ENCODE assay signal across 8 mouse cellular contexts in genomic region chr4:151604481-151604880, GRCm38 (mm10).
DNase-seq lines count a peak whose midpoint lies in the region; ATAC-seq lines count a peak whose summit lies in the region.

No protein-coding gene starts in this region.

- DNase-seq in Muller cell, postnatal 12 days (ENCODE audit: inconsistent ontology term) = peak; percentile 86
- DNase-seq in adrenal gland, postnatal 36 days = peak; percentile 87 to 89
- DNase-seq in gastrocnemius, adult 8-10 months (ENCODE audit: low spot score in 2 of 2) = peak; percentile 53 to 59
- DNase-seq in left cerebral cortex, adult 18-20 months (ENCODE audit: low spot score in 2 of 2) = peak; percentile 14 to 17
- no peak for DNase-seq in MN1 (ENCODE audit: low spot score)

- H3K4me1 ChIP-seq in hindbrain, embryonic 16.5 days (ENCODE audit: control insufficient read depth, insufficient read depth, low read depth, low read length) = peaks cover 4% of the 10 kb centered on the region
- H3K4me1 ChIP-seq in stomach, embryonic 16.5 days (ENCODE audit: control insufficient read depth, insufficient read depth, low read length) = no peaks in the 10 kb centered on the region

- no peak overlapping the region for H3K27ac ChIP-seq in hindbrain, embryonic 16.5 days (ENCODE audit: low read depth, low read length)
- no peak overlapping the region for H3K27ac ChIP-seq in stomach, embryonic 16.5 days (ENCODE audit: low read length)

- no peak overlapping the region for H3K4me3 ChIP-seq in hindbrain, embryonic 16.5 days (ENCODE audit: low read length)
- H3K4me3 ChIP-seq in stomach, embryonic 16.5 days (replicated peaks; ENCODE audit: low read length) = no peak overlapping the region

- H3K27me3 ChIP-seq in hindbrain, embryonic 16.5 days (replicated peaks; ENCODE audit: control insufficient read depth, insufficient read depth, low read length) = no peaks in the 10 kb centered on the region
- H3K27me3 ChIP-seq in stomach, embryonic 16.5 days (ENCODE audit: control insufficient read depth, insufficient read depth, low read length) = no peaks in the 10 kb centered on the region

- H3K4me2 ChIP-seq in hindbrain, embryonic 16.5 days (ENCODE audit: low read length) = no peak overlapping the region
- H3K4me2 ChIP-seq in stomach, embryonic 16.5 days (ENCODE audit: low read depth, low read length) = no peak overlapping the region

- no peak overlapping the region for H3K9ac ChIP-seq in hindbrain, embryonic 16.5 days (ENCODE audit: low read depth, low read length)
- no peak overlapping the region for H3K9ac ChIP-seq in stomach, embryonic 16.5 days (ENCODE audit: low read length)

- 14% methylated on average over 16 of the region's 16 CpGs for WGBS in hindbrain, embryonic 16.5 days
- WGBS in stomach, embryonic 16.5 days = 7% methylated on average over 16 of the region's 16 CpGs

- H3K9me3 ChIP-seq in hindbrain, embryonic 16.5 days (ENCODE audit: control insufficient read depth, low read length) = no peaks in the 10 kb centered on the region
- H3K9me3 ChIP-seq in stomach, embryonic 16.5 days (replicated peaks; ENCODE audit: control insufficient read depth, low read length) = no peaks in the 10 kb centered on the region

- no peaks in the 10 kb centered on the region for H3K36me3 ChIP-seq in hindbrain, embryonic 16.5 days (ENCODE audit: control insufficient read depth, insufficient read depth, low read length)
- no peaks in the 10 kb centered on the region for H3K36me3 ChIP-seq in stomach, embryonic 16.5 days (ENCODE audit: control insufficient read depth, insufficient read depth, low read length)

- peak; percentile 60; the same call in 1 of the 2 replicates for ATAC-seq in hindbrain, embryonic 16.5 days
- peak; percentile 99 for ATAC-seq in megakaryocyte progenitor cell, adult 5-6 weeks (replicated peaks; ENCODE audit: poor library complexity)
- ATAC-seq in stomach, embryonic 16.5 days (ENCODE audit: insufficient read depth, low FRiP score) = peak; percentile 93
